Mouse (Mus musculus): ENCODE measurements around the gene Tmtc3.
"Not testable (repeated sequence)": the region's sequence is repeated elsewhere in the genome, so short reads cannot be mapped to it uniquely, and the experiment has no call there.

The Tmtc3 gene

GRCm38 (mm10) chr10:100487097-100487978 is at the start of gene Tmtc3, which contains the start of gene Cep290:
TSS of gene Tmtc3 (minus strand) at chr10:100487350.
TSS of gene Cep290 (plus strand) at chr10:100487558.
- peak; percentile 81 for DNase-seq (ENCODE audit: low read depth)

GRCm38 (mm10) chr10:100524499-100525390 is 37.6 kb upstream of the Tmtc3 start:
- DNase-seq (ENCODE audit: low read depth): no peak

GRCm38 (mm10) chr10:100522330-100522729 is 35.2 kb upstream of the Tmtc3 start:
- DNase-seq (ENCODE audit: low read depth): no peak

DNA sequence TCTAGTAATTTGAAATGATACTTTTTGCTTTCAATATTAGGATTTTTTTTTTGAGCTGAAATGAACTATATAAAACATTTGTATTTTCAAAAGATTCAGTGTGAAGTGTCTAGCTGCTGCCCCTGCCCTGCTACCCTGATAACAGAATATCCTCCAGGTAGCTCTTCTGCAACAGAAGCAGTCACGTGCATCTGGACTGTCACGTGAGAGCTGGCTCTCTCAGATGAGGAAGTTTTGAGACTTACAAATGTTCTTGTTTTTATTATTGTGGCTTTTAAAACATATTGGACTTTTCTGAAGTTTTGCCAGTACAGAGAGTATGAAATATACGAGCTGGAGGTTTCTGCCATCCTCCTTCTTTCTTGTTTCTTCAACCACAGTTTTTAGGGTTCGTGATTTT is 34.5 kb upstream of the Tmtc3 start:
- DNase-seq (ENCODE audit: low read depth): no peak

DNA sequence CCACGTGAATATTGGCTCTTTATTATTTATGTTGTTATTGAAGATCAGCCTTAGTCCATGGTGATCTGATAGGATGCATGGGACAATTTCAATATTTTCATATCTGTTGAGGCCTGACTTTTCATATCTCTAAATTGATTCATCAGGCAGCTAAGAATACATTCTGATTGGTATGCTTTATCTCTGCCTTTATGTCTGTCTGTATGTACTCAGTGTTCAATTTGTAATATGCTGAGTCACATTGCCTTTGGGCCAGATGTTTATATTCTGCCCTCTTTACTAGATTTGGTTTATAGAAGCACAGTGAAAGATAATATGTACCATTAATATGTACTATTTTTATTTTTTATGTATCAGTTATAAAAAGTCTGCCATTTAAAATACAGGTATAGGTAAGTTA is 21.0 kb upstream of the Tmtc3 start:
- DNase-seq (ENCODE audit: low read depth): no peak

DNA sequence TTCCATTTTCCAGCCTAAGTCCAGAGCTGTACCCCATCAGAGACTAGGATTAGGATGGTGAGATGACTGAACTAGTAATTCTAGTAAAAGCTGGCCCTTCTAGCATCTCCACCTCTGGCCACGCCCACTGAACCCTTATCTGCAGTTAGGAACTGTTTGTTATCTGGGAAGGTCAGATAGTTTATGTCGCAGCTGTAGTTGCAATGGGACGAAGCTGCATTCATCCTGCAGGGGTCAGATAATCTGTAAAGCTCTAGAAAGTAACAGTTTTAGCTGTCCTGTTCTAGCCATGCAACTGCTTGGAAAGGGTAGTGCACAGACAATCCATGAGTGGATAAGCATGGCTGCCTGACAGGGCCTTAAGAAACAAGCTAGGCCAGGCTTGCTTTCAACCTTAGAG is 11.2 kb upstream of the Tmtc3 start:
- no peak for DNase-seq (ENCODE audit: low read depth)

DNA sequence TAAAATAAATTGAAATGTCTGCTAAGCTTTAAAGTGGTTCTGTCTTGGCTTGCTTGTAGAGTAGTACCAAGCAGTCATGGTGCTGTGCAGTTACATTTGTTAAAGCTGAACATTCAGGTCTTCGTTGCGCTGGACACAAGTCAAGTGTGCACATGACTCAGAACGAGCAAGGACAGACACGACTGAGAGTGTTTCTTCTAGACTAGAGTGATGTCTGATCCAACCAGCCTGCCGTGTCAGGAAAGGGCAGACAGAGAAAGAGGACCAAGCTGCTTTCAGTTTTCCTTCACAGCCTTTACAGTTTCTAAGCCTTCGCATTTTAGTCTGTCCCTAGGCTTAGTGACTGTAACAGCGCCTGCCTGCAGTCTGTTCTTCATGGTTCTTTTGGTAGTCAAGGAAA is 4.8 kb upstream of the Tmtc3 start:
- no peak for DNase-seq (ENCODE audit: low read depth)

DNA sequence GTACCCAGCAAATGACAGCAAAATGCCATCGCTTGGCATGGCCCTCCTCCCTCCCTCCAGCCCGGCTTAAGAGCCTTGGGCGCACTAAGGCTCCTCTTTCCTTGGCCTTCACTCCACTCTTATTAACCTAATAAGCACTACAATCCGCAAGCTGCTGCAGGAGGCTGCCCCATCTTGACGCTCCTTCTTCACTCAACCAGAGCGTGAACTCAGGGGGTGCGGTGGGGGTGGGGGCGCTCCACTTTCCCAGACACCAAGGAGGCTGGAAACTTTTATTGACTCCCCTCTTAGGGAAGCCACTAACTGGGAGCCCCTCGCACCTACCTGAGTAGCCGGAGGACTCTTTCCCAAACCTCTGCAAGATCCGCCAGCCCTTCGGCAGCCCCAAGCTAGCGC is 451 bp downstream of the Tmtc3 start:
- no peak for DNase-seq (ENCODE audit: low read depth)

DNA sequence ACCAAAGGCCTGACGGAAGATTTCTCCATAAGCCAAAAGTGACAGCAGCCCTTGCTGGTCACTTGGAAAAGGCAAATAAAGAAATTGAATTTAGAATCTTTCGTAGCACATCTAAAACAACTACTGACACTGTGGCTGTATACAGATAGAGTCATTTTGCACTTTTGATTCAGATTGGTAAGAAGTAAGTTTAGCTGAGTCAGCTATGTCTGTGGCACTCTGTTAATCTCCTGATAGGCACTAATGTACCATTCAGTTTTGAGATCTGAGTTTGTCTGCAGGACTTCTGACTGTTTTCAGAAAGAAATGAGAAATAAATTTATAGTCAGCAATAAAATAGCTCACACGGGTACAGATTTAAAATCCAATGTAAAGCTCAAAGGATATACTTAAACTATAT is 7.6 kb downstream of the Tmtc3 start:
- no peak for DNase-seq (ENCODE audit: low read depth)

DNA sequence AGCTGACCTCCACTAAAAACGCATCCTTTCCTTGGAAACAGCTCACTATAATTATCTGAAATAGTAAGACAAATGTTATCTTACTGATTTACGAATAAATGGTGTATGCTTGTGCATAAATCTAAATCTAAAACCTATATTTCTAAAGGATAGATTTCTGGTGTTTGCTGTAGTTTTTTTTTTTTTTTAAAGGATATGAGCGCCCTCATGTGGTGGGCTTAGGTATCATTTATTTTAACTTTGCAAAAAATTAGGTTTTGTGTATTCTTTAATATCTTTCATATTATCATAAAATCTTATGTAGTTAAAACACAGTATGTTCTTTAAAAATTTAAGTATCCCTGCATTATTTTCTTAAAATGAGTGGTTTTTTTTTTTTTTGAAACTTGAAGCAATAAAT is 12.1 kb downstream of the Tmtc3 start:
- no peak for DNase-seq (ENCODE audit: low read depth)

DNA sequence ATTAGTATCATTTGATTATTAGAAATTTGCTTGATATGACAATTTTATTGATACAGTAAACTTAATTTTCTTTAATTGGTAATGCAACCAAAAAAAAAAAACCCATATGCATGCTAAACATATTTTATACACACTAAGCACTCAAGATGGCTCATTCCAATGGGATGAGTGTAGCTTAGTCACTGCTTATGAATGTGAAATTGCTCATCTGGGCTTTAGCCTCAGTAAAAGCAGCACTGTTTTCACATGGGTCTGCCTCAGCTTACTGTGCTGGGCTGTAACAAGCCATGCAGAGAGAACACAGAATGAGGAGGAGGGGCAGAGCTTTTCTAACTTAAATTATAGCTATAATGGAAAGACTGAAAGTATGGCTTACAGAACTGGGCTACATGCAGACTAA is 26.6 kb downstream of the Tmtc3 start:
- no peak for DNase-seq (ENCODE audit: low read depth)

DNA sequence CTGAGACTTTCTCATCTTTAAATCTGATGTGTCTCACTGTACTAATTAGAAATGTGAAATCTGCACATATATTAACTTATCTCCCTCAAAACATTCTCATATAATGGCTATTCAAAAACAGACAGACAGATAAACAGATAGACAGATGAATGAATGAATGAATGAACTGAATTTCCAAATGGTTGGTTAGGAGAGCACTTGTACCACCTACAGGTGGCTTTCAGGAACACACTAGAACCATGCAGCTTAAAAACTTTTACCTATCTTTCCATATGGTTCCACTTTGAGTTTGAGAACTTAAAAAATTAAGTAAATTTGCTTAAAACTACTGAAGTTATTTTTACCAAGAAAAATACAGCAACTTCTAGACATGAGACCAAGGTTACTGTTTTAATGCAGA is 37.8 kb downstream of the Tmtc3 start:
- DNase-seq (ENCODE audit: low read depth): no peak

- no peak for DNase-seq (ENCODE audit: low read depth)
These were observed 59.6 kb downstream of the Tmtc3 start for GRCm38 (mm10) chr10:100427592-100427991.

DNA sequence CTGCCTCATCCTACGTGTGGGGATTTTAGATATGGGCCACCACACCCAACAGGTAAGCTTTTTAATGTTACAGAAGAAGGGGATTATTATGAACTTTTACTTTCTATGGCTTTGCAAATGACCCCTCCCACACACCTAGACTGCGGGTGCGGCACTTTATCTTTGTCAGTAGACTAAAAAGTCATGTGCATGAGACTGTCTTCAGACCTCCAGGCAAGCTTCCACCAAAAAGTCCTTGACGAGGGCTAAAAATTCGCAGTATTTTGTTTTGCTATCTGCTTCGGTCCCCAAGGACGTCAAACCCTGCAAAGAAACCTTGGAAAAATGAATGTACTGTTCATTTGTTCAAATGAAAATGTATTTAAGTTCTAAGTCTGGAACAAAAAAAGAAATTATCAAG is 71.6 kb downstream of the Tmtc3 start:
- no peak for DNase-seq (ENCODE audit: low read depth)

DNA sequence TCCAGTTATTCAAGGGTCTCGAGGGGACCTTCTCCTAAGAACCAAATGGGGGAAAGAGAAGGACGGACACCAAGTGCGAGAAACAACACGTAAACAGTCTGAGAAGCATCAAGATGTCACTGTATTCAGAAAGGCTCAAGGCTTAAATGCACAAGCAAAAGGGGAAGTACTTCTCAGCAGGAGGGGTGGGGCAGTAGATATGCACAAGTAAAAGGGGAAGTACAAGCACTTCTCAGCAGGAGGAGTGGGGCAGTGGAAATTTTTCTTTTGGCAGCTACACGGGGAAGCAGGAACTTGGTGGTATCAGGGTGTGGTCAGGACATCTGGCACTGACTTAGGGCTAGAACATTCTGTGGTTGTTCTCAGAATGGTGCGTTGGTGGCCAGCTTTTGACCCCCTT is 84.8 kb downstream of the Tmtc3 start:
- not testable (repeated sequence) for DNase-seq (ENCODE audit: low read depth)

Measured in c-Kit-positive CD71-negative TER-119-negative erythroid progenitor cells, embryonic 14.5 days (primary cell).